Mouse (Mus musculus): ENCODE results near the gene Thsd7b. TPM values are rescaled to one million over a fixed set of nuclear protein-coding genes. Genes with fewer than 3 reads are reported as not detected.

The Thsd7b gene
- polyA plus RNA-seq, 1 experiment from 2014 or later: 5.7 TPM

DNA sequence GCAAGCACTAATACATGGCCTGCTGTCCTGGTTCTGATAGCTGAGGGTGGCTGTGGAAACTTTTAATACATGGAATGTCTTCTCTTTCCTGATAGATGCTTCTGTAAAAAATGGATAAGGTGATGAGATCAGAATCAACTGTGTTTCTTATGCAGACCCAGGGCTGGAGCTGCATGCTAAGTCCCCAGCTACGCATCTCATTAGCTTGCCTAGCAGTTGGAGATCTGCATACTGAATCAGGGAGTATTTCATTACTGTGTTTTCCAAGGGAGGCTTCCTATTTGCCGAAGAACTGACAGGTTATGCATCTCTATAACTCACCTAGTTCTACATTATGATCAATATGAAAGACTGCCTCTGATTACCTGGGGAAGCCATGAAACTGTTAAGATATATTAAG lies 84.3 kb downstream of the Thsd7b start:
- DNase-seq (ENCODE audit: low spot score) (peak; percentile 76), ATAC-seq (peak; percentile 90)
- no peaks in the 10 kb centered on the region for H3K27me3 ChIP-seq (replicated peaks; ENCODE audit: control insufficient read depth, insufficient read depth, low read length)
- H3K27ac ChIP-seq (ENCODE audit: low read depth, low read length): no peak overlapping the region
- no peaks in the 10 kb centered on the region for H3K36me3 ChIP-seq (ENCODE audit: control insufficient read depth, insufficient read depth, low read length)
- H3K4me2 ChIP-seq (ENCODE audit: low read length): no peak overlapping the region
- H3K4me1 ChIP-seq (ENCODE audit: control insufficient read depth, insufficient read depth, low read length): 0 out of 2 replicates have a peak, but pooled peaks cover 2% of the 10 kb centered on the region
- H3K9ac ChIP-seq (ENCODE audit: low read length): no peak overlapping the region
- WGBS: 52% methylated on average over 2 of the region's 2 CpGs
- H3K4me3 ChIP-seq (ENCODE audit: low read depth, low read length): no peak overlapping the region
- H3K9me3 ChIP-seq (replicated peaks; ENCODE audit: control insufficient read depth, low read length): no peaks in the 10 kb centered on the region

DNA sequence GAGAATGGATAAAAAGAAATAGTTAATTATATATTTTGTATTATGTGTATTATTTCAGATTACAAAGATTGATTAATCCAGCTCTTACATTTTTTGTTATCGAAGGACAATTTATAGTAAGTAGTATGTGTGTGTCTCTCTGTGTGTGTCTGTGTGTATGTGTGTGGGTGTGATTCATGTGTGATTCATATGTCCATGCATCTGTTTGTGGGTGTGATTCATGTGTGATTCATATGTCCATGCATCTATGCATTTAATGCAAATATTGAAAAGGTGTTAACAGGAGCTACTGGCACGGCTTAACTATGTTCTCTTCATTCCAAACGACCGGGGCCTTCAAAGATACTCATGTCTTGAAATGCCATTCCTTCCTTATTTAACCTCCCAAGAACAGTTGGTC lies 90.3 kb downstream of the Thsd7b start:
- Histone ChIP-seq H3K4me1 (ENCODE audit: control insufficient read depth, insufficient read depth, low read length) (no peaks in the 10 kb centered on the region), H3K27ac (ENCODE audit: low read depth, low read length) (no peak overlapping the region), H3K4me3 (ENCODE audit: low read depth, low read length) (no peak overlapping the region), H3K27me3 (replicated peaks; ENCODE audit: control insufficient read depth, insufficient read depth, low read length) (no peaks in the 10 kb centered on the region), H3K9ac (ENCODE audit: low read length) (no peak overlapping the region), H3K36me3 (ENCODE audit: control insufficient read depth, insufficient read depth, low read length) (no peaks in the 10 kb centered on the region), H3K9me3 (replicated peaks; ENCODE audit: control insufficient read depth, low read length) (no peaks in the 10 kb centered on the region), H3K4me2 (ENCODE audit: low read length) (no peak overlapping the region)
- no peak for DNase-seq (ENCODE audit: low spot score)
- 81% methylated on average over 4 of the region's 4 CpGs for WGBS
- ATAC-seq: no peak

DNA sequence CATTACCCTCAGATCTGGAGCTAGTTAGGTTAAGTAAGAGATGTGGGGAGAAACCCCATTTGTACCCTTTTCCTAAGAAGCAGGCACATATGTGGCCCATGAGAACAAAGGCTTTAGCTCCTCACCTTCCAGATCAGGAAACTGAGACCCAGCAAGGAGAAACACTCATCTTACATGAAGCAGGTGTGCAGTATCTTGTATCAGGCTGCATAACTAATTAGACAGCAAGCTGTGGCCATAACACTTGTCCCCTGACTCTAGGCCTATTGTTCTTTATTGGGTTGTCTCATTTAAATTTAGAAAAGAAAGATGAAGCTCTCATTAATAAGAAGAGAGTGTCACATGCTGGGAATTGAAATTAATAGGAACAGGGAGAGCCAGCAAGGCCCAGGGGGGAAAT lies 91.7 kb downstream of the Thsd7b start:
- H3K9me3 ChIP-seq (replicated peaks; ENCODE audit: control insufficient read depth, low read length): no peaks in the 10 kb centered on the region
- no peak overlapping the region for H3K27ac ChIP-seq (ENCODE audit: low read depth, low read length)
- H3K4me3 ChIP-seq (ENCODE audit: low read depth, low read length): no peak overlapping the region
- H3K4me2 ChIP-seq (ENCODE audit: low read length): no peak overlapping the region
- H3K36me3 ChIP-seq (ENCODE audit: control insufficient read depth, insufficient read depth, low read length): no peaks in the 10 kb centered on the region
- DNase-seq (ENCODE audit: low spot score): no peak
- ATAC-seq: no peak
- H3K4me1 ChIP-seq (ENCODE audit: control insufficient read depth, insufficient read depth, low read length): no peaks in the 10 kb centered on the region
- no peaks in the 10 kb centered on the region for H3K27me3 ChIP-seq (replicated peaks; ENCODE audit: control insufficient read depth, insufficient read depth, low read length)
- H3K9ac ChIP-seq (ENCODE audit: low read length): no peak overlapping the region

DNA sequence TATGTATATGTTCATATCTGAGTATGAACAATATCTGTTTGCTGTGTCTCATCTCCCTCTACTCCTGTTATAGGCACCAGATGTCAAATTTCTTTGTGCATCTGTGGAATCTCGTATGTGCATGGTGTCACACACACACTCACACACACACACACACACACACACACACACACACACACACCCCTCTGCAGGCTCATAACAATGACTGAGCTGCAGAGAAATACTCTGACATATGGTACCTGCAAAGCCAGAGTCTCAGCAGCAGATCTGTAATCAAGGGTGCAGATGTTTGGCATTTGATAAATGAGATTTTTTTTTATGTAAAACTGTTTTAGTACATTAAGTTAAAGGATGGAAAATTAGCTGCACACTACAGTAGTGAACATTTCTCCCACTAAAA lies 92.5 kb downstream of the Thsd7b start:
- ATAC-seq (no peak), DNase-seq (ENCODE audit: low spot score) (no peak)
- no peak overlapping the region for H3K27ac ChIP-seq (ENCODE audit: low read depth, low read length)
- no peaks in the 10 kb centered on the region for H3K36me3 ChIP-seq (ENCODE audit: control insufficient read depth, insufficient read depth, low read length)
- H3K4me2 ChIP-seq (ENCODE audit: low read length): no peak overlapping the region
- H3K4me1 ChIP-seq (ENCODE audit: control insufficient read depth, insufficient read depth, low read length): no peaks in the 10 kb centered on the region
- WGBS: 69% methylated on average over 1 of the region's 1 CpGs
- H3K27me3 ChIP-seq (replicated peaks; ENCODE audit: control insufficient read depth, insufficient read depth, low read length): no peaks in the 10 kb centered on the region
- no peak overlapping the region for H3K4me3 ChIP-seq (ENCODE audit: low read depth, low read length)
- no peaks in the 10 kb centered on the region for H3K9me3 ChIP-seq (replicated peaks; ENCODE audit: control insufficient read depth, low read length)
- H3K9ac ChIP-seq (ENCODE audit: low read length): no peak overlapping the region

DNA sequence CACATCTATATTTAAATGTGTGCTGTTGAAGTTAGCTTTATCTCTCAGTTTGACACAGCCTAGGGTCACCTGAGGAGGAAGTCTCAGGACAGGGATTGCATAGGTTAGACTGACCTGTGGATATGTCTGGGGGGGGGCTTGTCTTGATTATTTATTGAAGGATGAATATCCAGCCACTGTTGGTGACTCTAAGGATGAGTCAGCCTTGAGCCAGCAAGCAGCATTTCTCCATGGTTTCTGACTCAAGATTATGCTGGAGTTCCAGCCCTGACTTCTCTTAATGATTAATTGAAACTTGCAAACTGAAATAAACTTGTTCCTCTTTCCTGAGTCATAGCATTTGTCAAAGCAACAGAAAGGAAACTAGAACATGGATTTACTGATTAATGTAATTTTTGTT lies 113.4 kb downstream of the Thsd7b start:
- Histone ChIP-seq H3K4me2 (ENCODE audit: low read length) (no peak overlapping the region), H3K4me1 (ENCODE audit: control insufficient read depth, insufficient read depth, low read length) (no peaks in the 10 kb centered on the region), H3K9ac (ENCODE audit: low read length) (no peak overlapping the region), H3K27me3 (replicated peaks; ENCODE audit: control insufficient read depth, insufficient read depth, low read length) (no peaks in the 10 kb centered on the region), H3K4me3 (ENCODE audit: low read depth, low read length) (no peak overlapping the region), H3K36me3 (ENCODE audit: control insufficient read depth, insufficient read depth, low read length) (no peaks in the 10 kb centered on the region), H3K27ac (ENCODE audit: low read depth, low read length) (no peak overlapping the region), H3K9me3 (replicated peaks; ENCODE audit: control insufficient read depth, low read length) (no peaks in the 10 kb centered on the region)
- no peak for DNase-seq (ENCODE audit: low spot score)
- ATAC-seq: no peak

DNA sequence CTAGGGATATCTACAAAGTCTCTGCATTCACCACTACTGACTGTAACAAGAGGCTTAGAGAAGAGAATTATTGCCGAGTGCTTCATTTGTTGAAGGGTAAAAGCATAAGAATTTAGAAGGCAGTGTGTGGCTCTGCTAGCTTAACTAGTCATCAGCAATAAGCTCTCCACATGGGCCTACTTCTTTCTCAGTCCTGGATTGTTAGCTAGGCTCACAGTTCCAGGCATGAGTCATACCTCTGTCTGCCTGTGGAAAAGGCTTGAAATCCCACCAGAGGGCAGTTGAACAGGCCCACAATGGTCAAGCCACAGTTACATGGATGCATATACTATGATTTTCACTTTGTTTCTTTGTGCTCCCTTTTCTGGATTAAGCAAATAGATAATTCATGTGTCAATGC lies 138.5 kb downstream of the Thsd7b start:
- no peaks in the 10 kb centered on the region for H3K4me1 ChIP-seq (ENCODE audit: control insufficient read depth, insufficient read depth, low read length)
- H3K4me2 ChIP-seq (ENCODE audit: low read length): no peak overlapping the region
- H3K4me3 ChIP-seq (ENCODE audit: low read depth, low read length): no peak overlapping the region
- WGBS: 84% methylated on average over 1 of the region's 1 CpGs
- ATAC-seq: no peak
- DNase-seq (ENCODE audit: low spot score): no peak
- no peak overlapping the region for H3K27ac ChIP-seq (ENCODE audit: low read depth, low read length)
- no peaks in the 10 kb centered on the region for H3K9me3 ChIP-seq (replicated peaks; ENCODE audit: control insufficient read depth, low read length)
- H3K36me3 ChIP-seq (ENCODE audit: control insufficient read depth, insufficient read depth, low read length): no peaks in the 10 kb centered on the region
- no peaks in the 10 kb centered on the region for H3K27me3 ChIP-seq (replicated peaks; ENCODE audit: control insufficient read depth, insufficient read depth, low read length)
- no peak overlapping the region for H3K9ac ChIP-seq (ENCODE audit: low read length)

DNA sequence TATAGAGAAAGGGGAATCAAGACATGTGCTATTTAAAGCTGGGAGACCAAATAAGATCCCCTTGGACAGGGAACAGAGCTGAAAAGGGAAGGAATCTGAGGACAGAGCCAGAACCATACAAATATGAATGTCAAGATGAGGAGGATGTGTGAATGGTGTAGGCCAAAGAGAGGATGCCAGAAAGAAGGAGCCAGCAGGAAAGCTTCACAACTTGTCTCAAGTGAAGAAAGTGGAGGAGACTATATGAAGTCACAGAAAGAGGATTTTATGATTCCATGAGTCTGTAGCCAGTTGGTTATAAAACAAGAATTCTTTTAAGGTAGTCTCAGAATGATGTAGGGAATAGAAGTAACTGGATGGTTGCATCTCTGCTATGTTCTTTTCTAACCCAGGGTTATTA lies 148.5 kb downstream of the Thsd7b start:
- no peak for DNase-seq (ENCODE audit: low spot score)
- H3K9ac ChIP-seq (ENCODE audit: low read length): no peak overlapping the region
- no peak for ATAC-seq
- no peaks in the 10 kb centered on the region for H3K9me3 ChIP-seq (replicated peaks; ENCODE audit: control insufficient read depth, low read length)
- no peaks in the 10 kb centered on the region for H3K4me1 ChIP-seq (ENCODE audit: control insufficient read depth, insufficient read depth, low read length)
- H3K36me3 ChIP-seq (ENCODE audit: control insufficient read depth, insufficient read depth, low read length): no peaks in the 10 kb centered on the region
- no peak overlapping the region for H3K4me2 ChIP-seq (ENCODE audit: low read length)
- no peak overlapping the region for H3K27ac ChIP-seq (ENCODE audit: low read depth, low read length)
- no peaks in the 10 kb centered on the region for H3K27me3 ChIP-seq (replicated peaks; ENCODE audit: control insufficient read depth, insufficient read depth, low read length)
- H3K4me3 ChIP-seq (ENCODE audit: low read depth, low read length): no peak overlapping the region

DNA sequence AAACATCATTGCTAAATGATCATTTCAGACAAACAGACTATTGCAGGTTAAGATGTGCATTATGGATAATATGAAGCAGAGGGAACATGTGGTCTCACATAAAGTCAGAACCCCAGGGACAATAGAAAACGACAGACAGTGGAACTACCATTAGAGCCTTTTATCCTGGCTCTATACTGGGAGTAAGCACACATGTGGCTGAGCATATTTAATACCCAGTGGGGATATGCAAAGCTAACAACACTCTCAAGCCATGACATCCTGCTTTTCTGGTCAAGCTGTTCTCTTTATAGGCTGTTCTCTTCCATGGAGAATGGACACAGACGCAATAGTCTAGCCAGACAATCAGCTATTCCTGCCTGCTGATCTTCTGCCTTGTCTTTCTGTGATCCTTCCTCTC lies 191.3 kb downstream of the Thsd7b start:
- Histone ChIP-seq H3K4me2 (ENCODE audit: low read length) (no peak overlapping the region), H3K4me1 (ENCODE audit: control insufficient read depth, insufficient read depth, low read length) (no peaks in the 10 kb centered on the region), H3K4me3 (ENCODE audit: low read depth, low read length) (no peak overlapping the region), H3K9ac (ENCODE audit: low read length) (no peak overlapping the region), H3K36me3 (ENCODE audit: control insufficient read depth, insufficient read depth, low read length) (no peaks in the 10 kb centered on the region), H3K27ac (ENCODE audit: low read depth, low read length) (no peak overlapping the region), H3K27me3 (replicated peaks; ENCODE audit: control insufficient read depth, insufficient read depth, low read length) (no peaks in the 10 kb centered on the region), H3K9me3 (replicated peaks; ENCODE audit: control insufficient read depth, low read length) (no peaks in the 10 kb centered on the region)
- ATAC-seq (no peak), DNase-seq (ENCODE audit: low spot score) (no peak)
- WGBS: 74% methylated on average over 2 of the region's 2 CpGs

DNA sequence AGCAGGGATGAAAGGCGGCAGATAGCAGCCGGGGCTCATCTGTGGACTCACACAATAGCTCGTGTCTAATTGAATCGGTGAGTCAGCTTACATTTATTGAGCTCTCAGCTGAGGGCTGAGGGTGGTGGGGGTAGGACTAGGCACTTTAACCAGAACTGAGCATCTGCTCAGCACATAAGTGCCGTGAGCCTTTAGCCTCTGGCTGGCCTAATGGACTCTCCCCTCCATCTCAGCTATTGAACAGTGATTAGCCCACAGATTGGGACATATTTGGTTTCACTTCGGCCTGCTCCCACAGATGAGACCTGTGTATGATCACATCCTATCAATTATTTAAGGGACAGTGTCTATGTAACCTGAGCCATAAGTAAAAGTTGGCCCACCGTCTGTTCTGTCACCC lies 200.4 kb downstream of the Thsd7b start:
- no peaks in the 10 kb centered on the region for H3K9me3 ChIP-seq (replicated peaks; ENCODE audit: control insufficient read depth, low read length)
- 62% methylated on average over 7 of the region's 7 CpGs for WGBS
- no peaks in the 10 kb centered on the region for H3K4me1 ChIP-seq (ENCODE audit: control insufficient read depth, insufficient read depth, low read length)
- H3K4me3 ChIP-seq (ENCODE audit: low read depth, low read length): no peak overlapping the region
- H3K9ac ChIP-seq (ENCODE audit: low read length): no peak overlapping the region
- H3K27me3 ChIP-seq (replicated peaks; ENCODE audit: control insufficient read depth, insufficient read depth, low read length): no peaks in the 10 kb centered on the region
- H3K27ac ChIP-seq (ENCODE audit: low read depth, low read length): no peak overlapping the region
- DNase-seq (ENCODE audit: low spot score) (peak; percentile 29), ATAC-seq (peak; percentile 66; the same call in 1 of the 2 replicates)
- H3K36me3 ChIP-seq (ENCODE audit: control insufficient read depth, insufficient read depth, low read length): no peaks in the 10 kb centered on the region
- no peak overlapping the region for H3K4me2 ChIP-seq (ENCODE audit: low read length)
